Mouse (Mus musculus) liver, postnatal 0 days (tissue): ENCODE measurements around the gene Hmg20a. TPM values are rescaled to one million over a fixed set of nuclear protein-coding genes. Genes with fewer than 3 reads are reported as not detected.

Experiments used
- ATAC-seq: fragments of 200-750 bp; cut with Nextera tagmentation; 2 replicates; pipeline ENCODE4 v1.8.0; 2017; ENCODE audit warnings: mild to moderate bottlenecking, moderate library complexity
- DNase-seq: peaks from one replicate; pipeline ENCODE4 v3.0.0-alpha.2; 2016
- H3K27ac ChIP-seq: fragments of 300-500 bp; sonication (generic); 2 replicates; pipeline ENCODE4 v1.5.1; 2014; ENCODE audit warnings: antibody characterized with exemption, moderate library complexity, mild to moderate bottlenecking, low read depth
- H3K27me3 ChIP-seq: fragments of 300-500 bp; sonication (generic); 2 replicates; pipeline ENCODE4 v1.6.1; 2014; ENCODE audit warnings: low read length, control low read depth, mixed read lengths; ENCODE audit not compliant: insufficient read depth
- H3K36me3 ChIP-seq: fragments of 300-500 bp; sonication (generic); replicated peaks from 2 replicates; pipeline ENCODE4 v1.6.1; 2014; ENCODE audit warnings: mild to moderate bottlenecking, control low read depth, low read length, moderate library complexity, mixed read lengths; ENCODE audit not compliant: insufficient read depth
- H3K4me1 ChIP-seq: fragments of 300-500 bp; sonication (generic); 2 replicates; pipeline ENCODE4 v1.6.1; 2014; ENCODE audit warnings: antibody characterized with exemption, mild to moderate bottlenecking, control low read depth; ENCODE audit not compliant: insufficient read depth
- H3K4me2 ChIP-seq: fragments of 300-500 bp; sonication (generic); 2 replicates; pipeline ENCODE4 v1.6.1; 2014; ENCODE audit warnings: low read depth, mild to moderate bottlenecking, low read length, moderate library complexity, mixed read lengths
- H3K4me3 ChIP-seq: fragments of 300-500 bp; sonication (generic); 2 replicates; pipeline ENCODE4 v1.5.1; 2014; ENCODE audit warnings: low read depth, low read length
- H3K9ac ChIP-seq: fragments of 300-500 bp; sonication (generic); replicated peaks from 2 replicates; pipeline ENCODE4 v1.6.1; 2014; ENCODE audit warnings: mild to moderate bottlenecking, moderate library complexity
- H3K9me3 ChIP-seq: fragments of 300-500 bp; sonication (generic); 2 replicates; pipeline ENCODE4 v1.6.1; 2016; ENCODE audit warnings: mild to moderate bottlenecking, control low read depth, low read length, mixed read lengths
- CTCF ChIP-seq: sonication (generic); IDR thresholded peaks from 2 replicates; pipeline ENCODE4 v1.5.1; 2016; ENCODE audit warnings: antibody characterized with exemption, low read depth
- EP300 ChIP-seq: IDR thresholded peaks from 2 replicates; pipeline ENCODE4 v1.6.1; 2016; ENCODE audit warnings: antibody characterized with exemption, low read depth, mild to moderate bottlenecking
- WGBS: fragments of 180-500 bp; shearing (Covaris S2); extraction: QIAGEN DNeasy Blood & Tissue Kit; methylation state at CpG from one replicate; pipeline ENCODE4 v1.1.7; 2014; ENCODE audit not compliant: insufficient replicate concordance; 5-methylcytosine and 5-hydroxymethylcytosine counted together
- polyA plus RNA-seq: library from polyadenylated mRNA; unstranded; fragments of >200 nt; fragmentation: Nextera tagmentation; extraction: Ambion mirVana; gene quantifications from 2 replicates; pipeline ENCODE4 v1.2.1, GENCODE M21; 2015

The Hmg20a gene
- polyA plus RNA-seq, 1 experiment from 2014 or later: 8.3 TPM

GRCm38 (mm10) chr9:56503621-56504500, 85.5 kb downstream of the Hmg20a start:
- WGBS: 63% methylated on average over 7 of the region's 7 CpGs
- Histone ChIP-seq H3K9me3 (no peaks in the 10 kb centered on the region), H3K27ac (peak overlapping the region; percentile 51), H3K9ac (no peak overlapping the region), H3K36me3 (no peaks in the 10 kb centered on the region), H3K4me2 (no peak overlapping the region), H3K27me3 (no peaks in the 10 kb centered on the region), H3K4me1 (peaks cover 29% of the 10 kb centered on the region), H3K4me3 (no peak overlapping the region)
- DNase-seq: no peak
- TF ChIP-seq CTCF (no peak), EP300 (no peak)
- no peak for ATAC-seq

- ATAC-seq (no peak), DNase-seq (no peak)
- Histone ChIP-seq H3K4me1 (peaks cover 36% of the 10 kb centered on the region), H3K27ac (peak overlapping the region; percentile 51), H3K4me3 (no peak overlapping the region), H3K9me3 (no peaks in the 10 kb centered on the region), H3K27me3 (no peaks in the 10 kb centered on the region), H3K4me2 (no peak overlapping the region), H3K36me3 (no peaks in the 10 kb centered on the region), H3K9ac (no peak overlapping the region)
- WGBS: 53% methylated on average over 5 of the region's 5 CpGs
- TF ChIP-seq CTCF: no peak
- TF ChIP-seq EP300: no peak
These were observed 86.1 kb downstream of the Hmg20a start for GRCm38 (mm10) chr9:56504511-56504910.

- DNase-seq: peak; percentile 24
- no peak overlapping the region for H3K4me3 ChIP-seq
- ATAC-seq: no peak
- no peaks in the 10 kb centered on the region for H3K27me3 ChIP-seq
- no peaks in the 10 kb centered on the region for H3K9me3 ChIP-seq
- H3K9ac ChIP-seq: no peak overlapping the region
- H3K4me2 ChIP-seq: peak overlapping the region; percentile 91
- H3K27ac ChIP-seq: peak overlapping the region; percentile 82; the same call in 1 of the 2 replicates
- 54% methylated on average over 9 of the region's 9 CpGs for WGBS
- H3K36me3 ChIP-seq: no peaks in the 10 kb centered on the region
- no peak for TF ChIP-seq CTCF
- TF ChIP-seq EP300: 0 out of 2 replicates have a peak, but pooled peaks have one; percentile 16
- H3K4me1 ChIP-seq: peaks cover 36% of the 10 kb centered on the region
These were observed 86.8 kb downstream of the Hmg20a start for GRCm38 (mm10) chr9:56505083-56505792.

- H3K27me3 ChIP-seq: no peaks in the 10 kb centered on the region
- H3K27ac ChIP-seq: peak overlapping the region; percentile 82
- H3K4me2 ChIP-seq: peak overlapping the region; percentile 91
- H3K4me3 ChIP-seq: peak overlapping the region; percentile 50
- DNase-seq: peak; percentile 90
- WGBS: 2% methylated on average over 31 of the region's 31 CpGs
- no peaks in the 10 kb centered on the region for H3K9me3 ChIP-seq
- peak; percentile 81 for ATAC-seq
- TF ChIP-seq CTCF: peak; percentile 94
- no peak for TF ChIP-seq EP300
- peaks cover 36% of the 10 kb centered on the region for H3K4me1 ChIP-seq
- H3K9ac ChIP-seq: peak overlapping the region; percentile 50
- no peaks in the 10 kb centered on the region for H3K36me3 ChIP-seq
These were observed 87.7 kb downstream of the Hmg20a start for GRCm38 (mm10) chr9:56505793-56506755.

GRCm38 (mm10) chr9:56506931-56507681, 88.7 kb downstream of the Hmg20a start:
- H3K27me3 ChIP-seq: no peaks in the 10 kb centered on the region
- no peaks in the 10 kb centered on the region for H3K36me3 ChIP-seq
- ATAC-seq (no peak), DNase-seq (no peak)
- H3K4me2 ChIP-seq: peak overlapping the region; percentile 91
- peak overlapping the region; percentile 82 for H3K27ac ChIP-seq
- H3K9ac ChIP-seq: peak overlapping the region; percentile 50
- H3K4me3 ChIP-seq: peak overlapping the region; percentile 50
- TF ChIP-seq CTCF (no peak), EP300 (no peak)
- H3K9me3 ChIP-seq: no peaks in the 10 kb centered on the region
- 4% methylated on average over 25 of the region's 25 CpGs for WGBS
- peaks cover 30% of the 10 kb centered on the region for H3K4me1 ChIP-seq
